Mouse (Mus musculus) embryonic facial prominence, embryonic 11.5 days (tissue): ENCODE results near the gene Rbfox3. TPM values are rescaled to one million over a fixed set of nuclear protein-coding genes. Genes with fewer than 3 reads are reported as not detected.

Experiments used
- ATAC-seq: fragments of 200-750 bp; cut with Nextera tagmentation; replicated peaks from 2 replicates; pipeline ENCODE4 v1.8.0; 2017; ENCODE audit warnings: low read depth; ENCODE audit not compliant: insufficient number of reproducible peaks, low FRiP score, low TSS enrichment
- DNase-seq: peaks from one replicate; pipeline ENCODE4 v3.0.0-alpha.2; 2015; ENCODE audit warnings: low spot score
- H3K27ac ChIP-seq: fragments of 300-500 bp; sonication (generic); replicated peaks from 2 replicates; pipeline ENCODE4 v1.5.1; 2014; ENCODE audit warnings: mild to moderate bottlenecking, low read depth, low read length, control low read depth
- H3K27me3 ChIP-seq: fragments of 300-500 bp; sonication (generic); 2 replicates; pipeline ENCODE4 v1.6.1; 2014; ENCODE audit warnings: mild to moderate bottlenecking, low read length, moderate library complexity, mixed read lengths; ENCODE audit not compliant: control insufficient read depth, insufficient read depth
- H3K36me3 ChIP-seq: fragments of 300-500 bp; sonication (generic); replicated peaks from 2 replicates; pipeline ENCODE4 v1.6.1; 2014; ENCODE audit warnings: low read depth, mild to moderate bottlenecking, low read length, moderate library complexity, mixed read lengths; ENCODE audit not compliant: control insufficient read depth, insufficient read depth
- H3K4me1 ChIP-seq: fragments of 300-500 bp; sonication (generic); 2 replicates; pipeline ENCODE4 v1.6.1; 2014; ENCODE audit warnings: low read length, mixed read lengths; ENCODE audit not compliant: control insufficient read depth, insufficient read depth
- H3K4me2 ChIP-seq: fragments of 300-500 bp; sonication (generic); 2 replicates; pipeline ENCODE4 v1.6.1; 2014; ENCODE audit warnings: low read depth, mild to moderate bottlenecking, control low read depth, low read length, moderate library complexity
- H3K4me3 ChIP-seq: fragments of 300-500 bp; sonication (generic); 2 replicates; pipeline ENCODE4 v1.5.1; 2014; ENCODE audit warnings: low read depth, low read length, control low read depth
- H3K9ac ChIP-seq: fragments of 300-500 bp; sonication (generic); replicated peaks from 2 replicates; pipeline ENCODE4 v1.6.1; 2014; ENCODE audit warnings: mild to moderate bottlenecking, control low read depth, low read length
- H3K9me3 ChIP-seq: fragments of 300-500 bp; sonication (generic); replicated peaks from 2 replicates; pipeline ENCODE4 v1.6.1; 2016; ENCODE audit warnings: mild to moderate bottlenecking, low read length, inconsistent platforms, mixed read lengths; ENCODE audit not compliant: control insufficient read depth
- WGBS: fragments of 180-500 bp; shearing (Covaris S2); extraction: QIAGEN DNeasy Blood & Tissue Kit; methylation state at CpG from one replicate; pipeline ENCODE4 v1.1.7; 2014; 5-methylcytosine and 5-hydroxymethylcytosine counted together
- polyA plus RNA-seq: library from polyadenylated mRNA; unstranded; fragments of >200 nt; fragmentation: Nextera tagmentation; extraction: Ambion mirVana; gene quantifications from 2 replicates; pipeline ENCODE4 v1.2.1, GENCODE M21; 2014

The Rbfox3 gene
- polyA plus RNA-seq, 1 experiment from 2014 or later = 2.5 TPM

DNA sequence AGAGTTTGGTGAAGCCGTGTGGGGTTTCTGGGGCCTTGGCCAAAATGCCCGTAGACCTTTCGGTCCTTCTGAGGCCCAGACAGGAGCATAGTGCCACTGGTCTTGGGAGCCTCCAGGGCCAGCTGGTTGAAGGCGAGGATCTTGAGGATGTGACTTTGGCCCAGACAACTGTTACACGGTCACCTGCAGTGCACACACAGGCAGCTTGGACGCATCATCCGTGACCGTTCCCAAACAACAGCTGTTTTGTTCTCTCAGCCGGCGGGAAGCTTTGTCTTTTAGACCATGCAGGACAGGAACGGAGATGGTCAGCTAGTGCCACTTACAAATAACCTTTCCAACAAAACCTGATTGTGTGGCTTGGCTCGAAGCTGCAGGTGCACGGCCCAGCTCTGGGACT lies 439.7 kb downstream of the Rbfox3 start:
- H3K4me1 ChIP-seq = no peaks in the 10 kb centered on the region
- WGBS = 64% methylated on average over 13 of the region's 13 CpGs
- no peak overlapping the region for H3K4me2 ChIP-seq
- no peak for ATAC-seq
- no peak for DNase-seq
- H3K36me3 ChIP-seq = no peaks in the 10 kb centered on the region
- no peaks in the 10 kb centered on the region for H3K9me3 ChIP-seq
- H3K27ac ChIP-seq = no peak overlapping the region
- H3K27me3 ChIP-seq = no peaks in the 10 kb centered on the region
- H3K4me3 ChIP-seq = no peak overlapping the region
- H3K9ac ChIP-seq = no peak overlapping the region

DNA sequence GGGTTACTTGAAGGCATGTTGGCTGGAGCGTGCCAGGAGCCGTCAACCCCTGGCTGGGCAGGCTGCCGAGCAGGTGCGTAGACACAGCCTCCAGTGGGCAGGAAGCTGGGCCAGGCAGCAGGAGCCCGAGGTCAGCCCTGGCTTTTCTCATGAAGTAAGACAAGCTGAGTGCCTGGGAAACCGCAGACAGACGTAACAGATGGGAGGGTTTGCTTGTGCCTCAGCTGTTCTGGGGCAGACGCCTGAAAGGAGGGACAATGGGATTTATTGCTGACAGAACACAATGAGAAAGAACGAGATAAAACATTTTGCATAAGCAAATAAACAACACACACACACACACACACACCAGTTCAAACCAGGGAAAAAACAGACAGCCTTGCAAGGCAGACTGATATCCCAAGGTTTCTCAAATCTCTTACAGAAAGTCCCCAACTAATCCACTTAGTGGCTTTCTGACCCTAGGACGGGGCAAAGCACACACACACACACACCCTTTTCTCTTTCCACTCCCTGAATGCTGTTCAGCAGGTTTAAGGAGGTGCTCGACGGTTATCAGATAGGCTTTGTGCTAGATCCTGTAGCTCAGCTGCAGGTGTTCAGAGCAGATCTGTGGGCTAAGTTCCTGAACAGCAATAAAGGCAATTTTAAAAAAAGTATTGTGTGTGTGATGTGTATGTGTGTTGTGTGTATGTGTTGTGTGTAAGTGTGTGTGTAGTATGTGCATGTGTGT lies 441.0 kb downstream of the Rbfox3 start:
- H3K36me3 ChIP-seq = no peaks in the 10 kb centered on the region
- H3K4me3 ChIP-seq = no peak overlapping the region
- H3K4me2 ChIP-seq = no peak overlapping the region
- 50% methylated on average over 12 of the region's 12 CpGs for WGBS
- no peak overlapping the region for H3K9ac ChIP-seq
- ATAC-seq (no peak), DNase-seq (no peak)
- no peaks in the 10 kb centered on the region for H3K9me3 ChIP-seq
- H3K27me3 ChIP-seq = no peaks in the 10 kb centered on the region
- H3K27ac ChIP-seq = no peak overlapping the region
- H3K4me1 ChIP-seq = no peaks in the 10 kb centered on the region

DNA sequence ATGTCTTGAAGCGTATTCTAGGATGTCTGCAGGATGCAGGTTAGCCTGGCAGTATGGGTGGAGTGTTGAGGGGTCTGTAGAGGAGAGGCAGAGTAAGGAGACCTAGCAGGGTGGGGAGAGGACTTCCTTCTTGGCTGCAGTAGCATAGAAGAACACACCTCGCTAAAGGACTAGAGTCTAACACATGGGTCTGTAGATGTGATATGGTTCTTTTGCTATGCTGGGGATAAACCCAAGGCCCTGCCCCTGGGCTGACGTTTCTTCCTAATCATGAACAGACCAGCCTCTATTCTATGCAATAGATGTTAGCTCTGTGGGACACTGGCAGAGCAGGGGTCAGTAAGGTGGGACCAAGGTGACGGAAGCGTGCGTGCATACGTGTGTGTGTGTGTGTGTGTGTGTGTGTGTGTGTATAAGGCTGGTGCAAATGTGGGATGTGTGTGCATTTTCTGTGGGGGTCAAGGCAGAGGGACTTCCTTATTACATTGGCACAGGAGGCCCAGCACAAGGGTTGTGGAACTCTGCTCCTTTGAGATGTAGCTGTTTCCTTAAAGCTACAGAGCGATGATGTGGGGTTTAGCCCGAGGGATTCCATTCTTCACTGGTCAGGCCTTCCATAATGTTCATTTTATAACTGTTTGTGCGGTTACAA lies 441.8 kb downstream of the Rbfox3 start:
- WGBS = 78% methylated on average over 10 of the region's 10 CpGs
- no peak overlapping the region for H3K27ac ChIP-seq
- no peaks in the 10 kb centered on the region for H3K36me3 ChIP-seq
- H3K4me3 ChIP-seq = no peak overlapping the region
- no peaks in the 10 kb centered on the region for H3K4me1 ChIP-seq
- no peaks in the 10 kb centered on the region for H3K27me3 ChIP-seq
- ATAC-seq (no peak), DNase-seq (no peak)
- no peak overlapping the region for H3K9ac ChIP-seq
- H3K9me3 ChIP-seq = no peaks in the 10 kb centered on the region
- no peak overlapping the region for H3K4me2 ChIP-seq

DNA sequence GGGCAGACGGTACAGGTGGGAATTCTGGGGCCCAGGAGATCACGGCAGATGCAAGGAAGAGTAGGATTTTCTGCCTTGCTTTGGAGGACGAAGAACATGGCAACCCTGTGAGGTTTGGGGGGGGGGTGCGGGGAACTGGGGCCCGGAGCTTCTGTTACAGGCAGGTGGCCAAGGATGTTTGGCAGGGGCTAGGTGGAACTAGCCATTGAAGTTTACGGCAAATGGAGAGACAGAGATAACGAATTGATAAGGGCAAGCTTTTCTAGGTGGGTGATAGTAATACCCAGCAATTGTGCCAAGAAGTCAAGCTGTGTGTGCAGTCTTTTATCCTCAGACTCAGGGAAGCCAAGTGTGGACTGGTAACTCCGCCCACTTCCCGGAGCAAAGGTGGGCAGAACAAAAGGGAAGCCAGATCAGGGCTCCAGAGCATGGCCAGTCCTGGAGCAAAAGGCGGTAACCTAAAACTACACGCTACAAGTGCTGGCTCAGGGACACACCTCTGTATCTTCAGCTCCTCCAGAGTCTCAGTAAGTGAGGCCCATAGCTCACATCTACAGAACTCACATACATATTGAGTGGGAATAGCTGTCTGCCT lies 443.9 kb downstream of the Rbfox3 start:
- Histone ChIP-seq H3K4me3 (no peak overlapping the region), H3K4me2 (no peak overlapping the region), H3K9me3 (no peaks in the 10 kb centered on the region), H3K27me3 (no peaks in the 10 kb centered on the region), H3K4me1 (no peaks in the 10 kb centered on the region), H3K27ac (no peak overlapping the region), H3K9ac (no peak overlapping the region), H3K36me3 (no peaks in the 10 kb centered on the region)
- 62% methylated on average over 11 of the region's 11 CpGs for WGBS
- DNase-seq (no peak), ATAC-seq (no peak)

DNA sequence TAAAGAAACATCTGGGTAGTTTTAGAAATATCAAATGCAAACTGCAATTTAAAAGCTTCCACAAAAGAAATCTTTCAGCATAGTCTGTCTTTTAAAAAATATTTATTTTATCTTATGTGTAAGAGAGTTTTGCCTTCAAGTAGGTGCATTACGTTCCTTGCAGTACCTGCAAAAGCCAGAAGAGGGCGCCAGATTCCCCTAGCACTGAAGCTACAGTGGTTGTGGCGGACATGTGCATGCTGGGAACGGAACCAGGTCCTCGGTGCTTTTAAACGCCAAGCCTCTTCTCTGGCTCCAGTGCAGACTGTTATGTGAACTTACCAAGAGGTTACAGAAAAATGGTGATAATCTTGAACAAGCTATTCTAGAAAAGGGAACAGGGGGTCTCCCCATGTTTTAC lies 451.1 kb downstream of the Rbfox3 start:
- H3K4me1 ChIP-seq = no peaks in the 10 kb centered on the region
- no peak overlapping the region for H3K9ac ChIP-seq
- no peaks in the 10 kb centered on the region for H3K36me3 ChIP-seq
- H3K27ac ChIP-seq = no peak overlapping the region
- H3K4me2 ChIP-seq = no peak overlapping the region
- no peak overlapping the region for H3K4me3 ChIP-seq
- H3K27me3 ChIP-seq = no peaks in the 10 kb centered on the region
- no peaks in the 10 kb centered on the region for H3K9me3 ChIP-seq
- no peak for ATAC-seq
- no peak for DNase-seq
- 54% methylated on average over 6 of the region's 6 CpGs for WGBS

DNA sequence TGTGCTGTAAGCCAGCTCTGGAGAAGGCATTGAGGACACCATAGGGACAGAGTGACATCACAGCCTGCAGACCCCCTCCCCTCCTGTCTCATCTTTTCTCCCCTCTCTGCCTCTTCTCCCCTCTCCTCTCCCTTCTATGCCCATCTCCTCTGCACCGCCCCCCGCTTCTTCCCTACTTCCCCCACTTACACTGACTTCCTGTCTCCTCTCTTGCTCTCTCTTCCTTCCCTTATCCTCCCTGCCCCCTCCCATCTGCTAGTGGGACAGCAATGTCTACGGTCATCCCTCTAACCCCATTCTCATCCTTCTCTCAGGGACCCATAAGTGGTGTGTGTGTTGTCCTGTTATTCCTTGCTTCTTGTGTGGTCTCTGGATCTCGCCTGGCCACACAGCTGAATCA lies 451.9 kb downstream of the Rbfox3 start:
- no peak overlapping the region for H3K27ac ChIP-seq
- no peaks in the 10 kb centered on the region for H3K4me1 ChIP-seq
- 66% methylated on average over 4 of the region's 4 CpGs for WGBS
- no peaks in the 10 kb centered on the region for H3K27me3 ChIP-seq
- H3K9ac ChIP-seq = no peak overlapping the region
- H3K36me3 ChIP-seq = no peaks in the 10 kb centered on the region
- no peak for DNase-seq
- no peak overlapping the region for H3K4me2 ChIP-seq
- ATAC-seq = no peak
- H3K4me3 ChIP-seq = no peak overlapping the region
- H3K9me3 ChIP-seq = no peaks in the 10 kb centered on the region

DNA sequence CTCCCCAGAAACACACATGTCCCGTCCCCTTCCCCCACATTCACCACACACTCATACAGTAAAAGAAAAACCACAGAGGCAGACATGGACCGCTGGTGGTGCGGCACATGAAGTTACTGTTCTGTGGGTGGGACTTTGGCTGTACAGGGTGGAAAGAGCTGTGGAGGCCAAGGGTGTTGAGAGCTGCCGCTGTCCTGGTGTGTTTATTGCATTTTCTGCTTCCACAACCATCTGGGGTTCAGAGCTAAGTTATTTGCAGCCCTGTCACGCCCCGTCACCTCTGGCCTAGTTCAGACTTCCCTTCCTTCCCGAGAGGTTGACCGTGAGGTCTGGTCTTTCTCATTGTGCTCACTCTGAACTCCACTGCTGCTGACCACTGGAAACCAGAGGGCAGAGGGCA lies 452.3 kb downstream of the Rbfox3 start:
- ATAC-seq (no peak), DNase-seq (no peak)
- no peaks in the 10 kb centered on the region for H3K36me3 ChIP-seq
- 40% methylated on average over 8 of the region's 8 CpGs for WGBS
- no peaks in the 10 kb centered on the region for H3K9me3 ChIP-seq
- H3K4me3 ChIP-seq = no peak overlapping the region
- no peaks in the 10 kb centered on the region for H3K4me1 ChIP-seq
- no peak overlapping the region for H3K4me2 ChIP-seq
- no peak overlapping the region for H3K27ac ChIP-seq
- H3K9ac ChIP-seq = no peak overlapping the region
- no peaks in the 10 kb centered on the region for H3K27me3 ChIP-seq

DNA sequence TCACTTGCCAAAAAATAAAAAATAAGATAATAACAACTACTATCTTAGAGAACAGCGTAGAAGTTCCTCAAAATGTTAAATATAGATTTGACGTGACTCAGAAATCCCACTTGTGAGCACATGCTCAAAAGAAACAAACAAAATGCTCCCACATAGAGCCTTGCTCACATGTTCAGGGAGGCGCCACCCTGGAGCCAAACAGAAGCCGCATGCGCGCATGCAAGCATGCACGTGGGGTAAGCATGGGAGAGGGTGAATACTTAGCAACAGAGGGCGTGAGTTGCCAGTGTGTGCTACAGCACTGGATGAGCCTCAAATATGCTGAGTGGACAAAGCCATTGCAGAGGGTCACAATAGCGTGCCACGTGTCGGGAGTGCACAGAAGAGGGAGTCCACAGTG lies 454.5 kb downstream of the Rbfox3 start:
- 82% methylated on average over 11 of the region's 11 CpGs for WGBS
- ATAC-seq = no peak
- H3K4me1 ChIP-seq = no peaks in the 10 kb centered on the region

More for the DNA sequence above, 454.5 kb downstream of the Rbfox3 start:
- H3K27me3 ChIP-seq = no peaks in the 10 kb centered on the region
- no peak overlapping the region for H3K9ac ChIP-seq
- no peak overlapping the region for H3K27ac ChIP-seq
- no peak overlapping the region for H3K4me3 ChIP-seq
- no peaks in the 10 kb centered on the region for H3K9me3 ChIP-seq
- no peak for DNase-seq
- H3K36me3 ChIP-seq = no peaks in the 10 kb centered on the region
- no peak overlapping the region for H3K4me2 ChIP-seq
